Mouse (Mus musculus) stomach, postnatal 0 days (tissue): ENCODE results near the gene Cd209c.
A peak's percentile ranks its signal among the peaks of the same experiment; 100 is the strongest.

Source experiments
- CTCF ChIP-seq: IDR thresholded peaks from 2 replicates; pipeline ENCODE4 v1.5.1; 2016; ENCODE audit warnings: antibody characterized with exemption, low read depth, mild to moderate bottlenecking, moderate library complexity
- EP300 ChIP-seq: optimal IDR thresholded peaks from 2 replicates; pipeline ENCODE3; 2016; ENCODE audit warnings: antibody characterized with exemption

DNA sequence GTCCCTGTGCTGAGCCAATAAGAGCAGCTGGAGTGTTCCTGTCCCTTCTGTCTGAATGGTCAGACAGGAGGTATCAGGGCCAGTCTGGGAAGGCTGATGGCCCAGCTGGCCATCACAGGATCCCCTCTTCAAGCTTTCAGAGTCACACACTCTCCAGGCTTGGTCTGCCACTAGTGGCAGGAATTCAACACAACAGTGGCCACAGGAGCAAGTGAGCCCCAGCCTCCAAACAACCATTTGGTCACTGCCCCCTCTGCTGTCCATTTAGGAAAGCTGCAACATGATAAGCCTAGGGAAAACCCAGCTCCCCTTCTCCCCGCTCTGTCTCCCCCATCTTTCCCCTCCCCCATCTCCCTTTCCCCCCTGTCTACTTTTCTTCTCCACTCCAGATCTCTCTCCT, 1.5 kb upstream of the Cd209c start:
- peak; percentile 57 for TF ChIP-seq CTCF
- no peak for TF ChIP-seq EP300
